Mouse (Mus musculus): ENCODE data around the gene Spef1.
A peak's percentile ranks its signal among the peaks of the same experiment; 100 is the strongest.

The Spef1 gene

DNA sequence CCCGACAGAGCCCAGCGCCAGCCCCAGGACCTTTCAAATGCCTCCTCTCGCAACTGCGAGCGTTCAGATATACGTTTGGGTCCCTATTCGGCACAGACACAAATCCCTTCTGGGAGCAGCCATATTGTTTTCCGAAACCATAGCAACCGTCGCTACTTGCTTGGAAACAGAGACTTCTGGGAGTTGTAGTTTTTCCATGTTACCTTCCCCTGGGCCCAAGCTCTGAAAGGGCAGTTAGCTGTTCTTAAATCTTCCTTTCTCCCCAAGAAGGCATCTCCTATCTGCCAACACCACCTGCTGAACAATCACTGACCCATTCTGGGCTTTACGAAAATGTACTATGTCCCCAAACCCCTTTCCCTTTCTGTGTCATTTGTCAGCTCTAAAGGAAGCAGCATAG is 12.4 kb downstream of the Spef1 start:
- DNase-seq (ENCODE audit: low spot score in 2 of 2), result peak in 1 of 2 experiments; percentile 65

GRCm38 (mm10) chr2:131172322-131172721 is 14.8 kb downstream of the Spef1 start:
- DNase-seq (ENCODE audit: low spot score in 2 of 2), result peak in 1 of 2 experiments; percentile 45

DNA sequence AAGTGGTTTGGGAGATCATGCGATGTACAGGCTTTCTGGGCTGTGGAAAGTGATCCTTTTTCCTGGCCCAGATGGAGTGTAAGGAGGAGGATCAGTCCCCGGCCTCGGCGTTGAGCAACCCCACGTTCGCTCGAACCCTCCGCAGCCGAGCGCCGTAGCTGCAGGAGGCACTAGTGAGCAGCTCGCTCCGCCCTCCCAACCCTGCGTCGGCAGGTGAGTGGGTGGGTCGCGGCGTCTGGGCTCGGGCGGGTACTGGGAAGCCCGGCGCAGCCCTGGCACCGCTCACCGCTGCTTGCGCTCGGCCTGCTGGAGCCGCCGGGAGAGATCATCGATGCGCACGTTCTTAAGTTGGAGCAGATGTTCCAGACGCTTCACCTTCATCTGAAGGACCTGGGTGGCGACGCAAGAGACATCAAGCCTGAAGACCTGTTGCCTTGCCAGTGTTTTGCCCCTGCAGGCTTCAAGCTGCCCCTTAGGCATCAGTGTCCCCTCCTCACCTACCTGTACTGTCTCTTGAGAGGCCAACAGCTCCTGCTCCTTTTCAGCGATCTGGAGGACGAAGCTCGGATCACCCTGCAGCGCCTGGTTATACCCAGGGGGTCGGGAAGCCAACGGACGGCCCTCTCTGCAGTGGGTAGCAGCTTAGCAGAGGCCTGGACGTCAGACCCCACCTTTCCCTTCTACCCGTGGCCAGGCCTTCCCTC is 15.5 kb downstream of the Spef1 start:
- DNase-seq (ENCODE audit: low spot score in 2 of 2), result peak in 1 of 2 experiments; percentile 76

DNA sequence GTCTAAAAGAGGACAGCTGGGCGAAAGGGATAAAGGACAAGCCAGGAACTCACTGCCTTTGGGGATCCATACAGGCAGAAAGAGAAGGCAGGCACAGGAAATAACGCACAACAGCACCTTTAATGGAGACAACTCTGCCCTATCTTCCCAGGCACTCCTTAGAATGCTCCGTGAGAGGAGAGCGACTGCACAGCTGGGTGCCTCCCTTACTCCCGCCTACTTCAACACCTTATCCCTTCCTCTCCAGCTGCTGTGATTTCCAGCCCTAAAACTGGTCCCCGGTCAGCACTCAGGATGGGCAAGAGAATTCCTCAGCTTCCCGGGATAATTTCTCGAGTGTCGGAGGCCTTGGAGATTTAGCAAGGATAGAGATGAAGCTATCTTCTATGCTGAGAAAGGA is 16.1 kb downstream of the Spef1 start:
- DNase-seq (ENCODE audit: low spot score in 2 of 2), result no peak

DNA sequence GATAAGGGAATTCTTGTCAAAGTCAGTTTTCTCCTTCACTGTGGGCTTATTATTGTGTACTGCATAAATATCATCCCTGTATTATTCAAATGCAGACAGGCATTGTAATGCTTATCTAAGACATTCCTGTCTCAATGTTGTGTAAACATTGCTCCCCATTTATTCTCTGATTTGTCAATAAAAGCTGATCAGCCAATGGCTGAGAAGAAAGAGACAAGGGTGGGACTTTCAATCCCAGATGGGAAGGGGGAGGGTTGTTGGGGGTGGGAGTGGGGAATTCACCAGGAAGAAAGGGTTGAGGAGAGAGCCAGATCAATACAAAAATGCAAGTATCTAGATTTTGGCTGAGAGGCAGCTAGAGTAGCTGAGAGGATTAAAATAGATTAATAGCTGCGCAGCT is 18.2 kb downstream of the Spef1 start:
- no peak for DNase-seq (ENCODE audit: low spot score in 2 of 2)

GRCm38 (mm10) chr2:131167984-131168383 is 19.1 kb downstream of the Spef1 start:
- DNase-seq (ENCODE audit: low spot score in 2 of 2), result no peak

- DNase-seq (ENCODE audit: low spot score in 2 of 2), result no peak
Observed at GRCm38 (mm10) chr2:131166172-131166571, 20.9 kb downstream of the Spef1 start.

DNA sequence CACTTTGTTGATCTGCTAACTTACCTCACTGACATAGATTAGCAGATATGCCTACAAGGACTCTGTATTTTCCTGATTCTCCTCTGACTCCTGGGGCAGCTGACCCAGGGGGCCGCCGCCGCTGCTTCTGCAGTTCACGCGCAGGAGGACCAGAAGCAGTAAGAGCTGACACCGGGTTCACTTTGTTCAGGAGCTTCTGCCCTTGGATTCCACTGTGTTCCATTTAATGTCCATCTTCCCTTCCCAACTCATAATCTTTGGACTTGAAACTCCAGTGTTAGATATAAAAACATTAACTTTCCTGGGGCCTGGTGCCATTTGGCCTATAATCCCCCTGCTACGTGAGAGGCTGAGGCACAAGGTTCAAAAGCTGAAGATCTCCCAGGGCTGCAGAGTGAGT is 23.2 kb downstream of the Spef1 start:
- no peak for DNase-seq (ENCODE audit: low spot score in 2 of 2)

DNA sequence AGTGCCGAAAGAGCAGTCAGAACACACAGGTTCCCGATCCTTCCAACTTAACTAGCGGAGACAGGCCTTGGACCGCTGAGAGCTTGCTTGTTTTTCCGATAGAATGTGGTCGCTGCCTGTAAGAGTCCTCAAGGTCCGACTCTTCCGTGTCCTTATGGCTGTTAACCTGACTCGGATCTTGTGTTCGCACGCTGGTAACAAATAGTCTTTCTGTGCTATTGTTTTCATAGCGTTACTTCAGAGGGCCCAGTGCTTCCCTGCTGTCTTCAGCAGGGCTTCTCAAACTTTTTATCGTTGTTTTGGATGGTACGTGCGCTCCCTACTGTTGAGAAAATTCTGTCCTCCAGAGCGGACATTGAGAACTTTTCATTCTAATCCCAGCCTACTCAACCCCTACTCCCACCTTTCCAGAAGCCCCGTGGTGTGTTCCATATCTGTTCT is 26.4 kb downstream of the Spef1 start:
- peak in 1 of 2 experiments; percentile 52 for DNase-seq (ENCODE audit: low spot score in 2 of 2)

GRCm38 (mm10) chr2:131159938-131160581 is 27.0 kb downstream of the Spef1 start, which contains the start of gene 1700037H04Rik:
Gene 1700037H04Rik (minus strand): TSS chr2:131160081.
- DNase-seq (ENCODE audit: low spot score in 2 of 2), result peak; percentile 91 to 99

DNA sequence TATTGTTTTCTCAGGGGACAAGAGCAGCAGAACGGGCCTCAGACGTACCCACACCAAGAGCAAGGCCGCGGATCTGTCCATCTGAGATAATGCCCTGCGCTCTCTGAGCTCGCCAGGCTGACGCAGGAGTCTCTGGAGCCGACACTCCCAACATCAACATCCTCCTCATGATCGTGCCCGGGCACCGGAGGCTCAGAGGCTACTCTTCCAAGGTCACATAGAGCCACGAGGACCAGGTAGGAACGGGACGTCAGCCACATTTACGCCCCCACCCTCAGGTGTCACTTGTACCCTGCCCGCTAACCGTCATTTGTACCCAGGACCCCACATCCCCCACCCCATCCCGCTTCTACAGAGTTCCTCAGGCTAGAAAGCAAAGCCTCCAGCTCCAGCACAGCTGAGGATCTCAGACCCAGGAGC is 27.6 kb downstream of the Spef1 start:
- peak in 1 of 2 experiments; percentile 77 for DNase-seq (ENCODE audit: low spot score in 2 of 2)

DNA sequence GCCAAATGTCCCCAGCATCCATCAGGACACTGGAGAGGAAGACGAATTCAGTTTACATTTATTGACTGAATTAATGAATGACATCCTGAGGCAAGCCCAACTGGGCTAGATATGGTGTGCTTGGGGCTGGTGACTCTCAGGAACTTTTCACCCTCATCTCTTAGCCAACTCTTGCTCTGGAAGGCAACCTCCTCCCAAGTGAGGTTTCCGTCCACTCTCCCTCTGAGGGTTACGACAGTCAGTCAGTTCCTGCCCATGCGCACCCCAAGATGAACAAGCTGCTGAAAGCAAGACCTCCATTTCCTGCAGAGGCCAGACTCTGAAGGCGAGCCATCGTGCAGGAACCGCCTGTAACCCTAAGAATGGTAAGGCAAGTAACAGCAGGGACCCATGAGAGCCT is 30.1 kb downstream of the Spef1 start:
- DNase-seq (ENCODE audit: low spot score in 2 of 2), result no peak

DNA sequence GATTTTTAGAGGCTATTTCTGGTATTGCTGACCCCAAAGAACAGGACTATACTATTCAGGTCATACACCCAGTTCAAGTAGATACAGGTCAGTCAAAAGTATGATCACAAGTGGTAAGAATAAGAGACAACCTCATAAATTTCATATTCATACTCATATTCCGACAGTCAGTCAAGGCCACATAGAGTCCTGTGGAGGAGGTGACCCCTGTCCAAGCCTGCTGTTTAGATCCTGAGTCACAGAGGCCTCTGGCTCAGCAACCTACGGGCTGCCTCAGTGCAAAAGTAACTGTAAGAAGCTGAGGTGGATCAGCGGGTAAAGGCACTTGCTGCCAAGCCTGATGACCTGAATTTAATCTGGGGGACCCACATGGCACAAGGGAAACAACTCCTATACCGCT is 33.0 kb downstream of the Spef1 start:
- no peak for DNase-seq (ENCODE audit: low spot score in 2 of 2)

DNA sequence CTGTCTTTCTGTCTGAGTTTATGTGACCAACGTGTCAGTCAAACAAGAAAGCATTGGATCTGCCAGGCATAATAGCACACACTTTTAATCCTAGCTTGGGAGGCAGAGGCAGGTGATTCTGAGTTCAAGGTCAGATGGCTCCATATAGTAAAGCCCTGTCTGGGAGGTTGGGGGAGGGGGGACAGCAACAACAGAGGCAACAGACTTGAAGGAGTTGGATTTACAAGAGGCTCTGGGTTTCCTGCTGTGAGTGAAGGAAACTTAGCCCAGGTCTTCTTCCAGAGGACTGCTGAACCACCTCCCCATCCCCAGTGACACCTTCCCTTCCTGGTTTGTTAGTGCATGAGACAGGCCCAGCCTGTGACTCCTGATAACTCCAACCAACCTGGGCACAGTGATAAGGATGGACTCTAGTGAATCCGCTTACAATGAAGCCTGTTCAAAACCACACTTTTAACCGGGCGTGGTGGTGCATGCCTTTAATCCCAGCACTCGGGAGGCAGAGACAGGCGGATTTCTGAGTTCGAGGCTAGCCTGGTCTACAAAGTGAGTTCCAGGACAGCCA is 34.8 kb downstream of the Spef1 start:
- DNase-seq (ENCODE audit: low spot score in 2 of 2), result peak in 1 of 2 experiments; percentile 53

GRCm38 (mm10) chr2:131149254-131149578 is 37.9 kb downstream of the Spef1 start:
- DNase-seq (ENCODE audit: low spot score in 2 of 2), result no peak

- DNase-seq (ENCODE audit: low spot score in 2 of 2), result no peak
Observed at GRCm38 (mm10) chr2:131148353-131149253, 38.5 kb downstream of the Spef1 start.

- DNase-seq (ENCODE audit: low spot score in 2 of 2), result no peak
Observed at GRCm38 (mm10) chr2:131147043-131147365, 40.1 kb downstream of the Spef1 start.

GRCm38 (mm10) chr2:131146193-131147042 is 40.7 kb downstream of the Spef1 start:
- DNase-seq (ENCODE audit: low spot score in 2 of 2), result no peak

DNA sequence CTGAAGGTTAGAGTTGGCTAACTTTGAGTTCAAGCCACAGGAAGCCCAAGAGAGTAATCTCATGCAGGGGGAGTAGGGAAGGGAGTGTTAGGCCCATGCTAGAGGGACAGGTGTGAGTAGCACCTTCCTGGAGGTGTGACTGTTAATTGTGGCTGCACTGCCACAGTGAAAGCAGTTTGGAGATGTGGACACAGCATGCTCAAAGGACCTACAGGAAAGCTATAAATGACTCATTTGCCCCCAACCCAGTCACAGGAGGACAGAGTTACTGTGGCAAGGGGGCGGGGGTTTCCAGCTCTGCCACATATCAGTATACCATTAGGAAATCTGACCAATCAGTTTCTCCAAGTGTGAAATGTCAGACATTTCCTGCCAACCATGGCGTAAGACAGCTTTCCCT is 41.5 kb downstream of the Spef1 start:
- DNase-seq (ENCODE audit: low spot score in 2 of 2), result no peak

- DNase-seq (ENCODE audit: low spot score in 2 of 2), result no peak
Observed at GRCm38 (mm10) chr2:131145121-131145520, 42.0 kb downstream of the Spef1 start.
